Mouse (Mus musculus) heart, embryonic 12.5 days (tissue): ENCODE results near the gene Acbd6. TPM values are rescaled to one million over a fixed set of nuclear protein-coding genes. Genes with fewer than 3 reads are reported as not detected.
A peak's percentile ranks its signal among the peaks of the same experiment; 100 is the strongest.

Experiments
- ATAC-seq: fragments of 200-750 bp; cut with Nextera tagmentation; 2 replicates; pipeline ENCODE4 v1.8.0; 2017; ENCODE audit warnings: moderate TSS enrichment, moderate library complexity; ENCODE audit not compliant: insufficient number of reproducible peaks, low FRiP score
- H3K27ac ChIP-seq: fragments of 300-500 bp; sonication (generic); 2 replicates; pipeline ENCODE4 v1.5.1; 2016; ENCODE audit warnings: mild to moderate bottlenecking, moderate library complexity; ENCODE audit not compliant: poor library complexity, severe bottlenecking
- H3K27me3 ChIP-seq: fragments of 300-500 bp; sonication (generic); replicated peaks from 2 replicates; pipeline ENCODE4 v1.6.1; 2016; ENCODE audit warnings: mild to moderate bottlenecking, moderate library complexity
- H3K36me3 ChIP-seq: fragments of 300-500 bp; sonication (generic); 2 replicates; pipeline ENCODE4 v1.6.1; 2016; ENCODE audit warnings: mild to moderate bottlenecking, moderate library complexity
- H3K4me1 ChIP-seq: fragments of 300-500 bp; sonication (generic); replicated peaks from 2 replicates; pipeline ENCODE4 v1.6.1; 2016; ENCODE audit warnings: mild to moderate bottlenecking
- H3K4me2 ChIP-seq: fragments of 300-500 bp; sonication (generic); 2 replicates; pipeline ENCODE4 v1.6.1; 2016; ENCODE audit warnings: mild to moderate bottlenecking, moderate library complexity
- H3K4me3 ChIP-seq: fragments of 300-500 bp; sonication (generic); 2 replicates; pipeline ENCODE4 v1.5.1; 2016; ENCODE audit warnings: mild to moderate bottlenecking
- H3K9ac ChIP-seq: fragments of 300-500 bp; sonication (generic); 2 replicates; pipeline ENCODE4 v1.6.1; 2016; ENCODE audit warnings: mild to moderate bottlenecking, moderate library complexity
- H3K9me3 ChIP-seq: fragments of 300-500 bp; sonication (generic); replicated peaks from 2 replicates; pipeline ENCODE4 v1.6.1; 2016; ENCODE audit warnings: mild to moderate bottlenecking, moderate library complexity
- WGBS: fragments of 180-500 bp; shearing (Covaris S2); methylation state at CpG from one replicate; pipeline ENCODE4 v1.1.7; 2016; 5-methylcytosine and 5-hydroxymethylcytosine counted together
- polyA plus RNA-seq: library from polyadenylated mRNA; unstranded; fragments of >200 nt; fragmentation: Nextera tagmentation; extraction: Ambion mirVana; gene quantifications from 2 replicates; pipeline ENCODE4 v1.2.1, GENCODE M21; 2016

The Acbd6 gene
- polyA plus RNA-seq, 1 experiment from 2014 or later, result 71.7 TPM

DNA sequence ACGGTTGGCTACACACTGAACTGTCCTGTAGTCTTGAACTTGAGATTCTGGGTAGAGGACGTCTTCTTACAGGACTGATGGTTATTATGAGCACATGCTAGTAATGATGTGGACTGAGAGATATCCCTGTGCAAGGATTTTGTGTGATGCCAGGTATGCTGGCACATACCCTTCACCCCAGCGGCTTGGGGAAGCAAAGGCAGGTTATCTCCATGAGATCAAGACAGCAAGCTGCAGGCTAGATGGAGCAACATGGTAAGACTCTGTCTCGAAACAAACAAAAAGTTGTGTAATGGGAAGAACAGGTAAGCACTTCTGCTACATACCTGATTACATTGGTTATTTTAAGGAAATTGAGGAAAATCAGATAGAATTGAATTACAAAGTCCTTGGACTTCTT lies 2.1 kb downstream of the Acbd6 start:
- WGBS, result 82% methylated on average over 4 of the region's 4 CpGs
- no peak for ATAC-seq
- Histone ChIP-seq H3K9ac (no peak overlapping the region), H3K27ac (no peak overlapping the region), H3K27me3 (no peaks in the 10 kb centered on the region), H3K4me3 (no peak overlapping the region), H3K9me3 (no peaks in the 10 kb centered on the region), H3K36me3 (peaks cover 3% of the 10 kb centered on the region; the same call in 1 of the 2 replicates), H3K4me1 (peaks cover 14% of the 10 kb centered on the region), H3K4me2 (0 out of 2 replicates have a peak overlapping the region, but pooled peaks have one; percentile 16)

DNA sequence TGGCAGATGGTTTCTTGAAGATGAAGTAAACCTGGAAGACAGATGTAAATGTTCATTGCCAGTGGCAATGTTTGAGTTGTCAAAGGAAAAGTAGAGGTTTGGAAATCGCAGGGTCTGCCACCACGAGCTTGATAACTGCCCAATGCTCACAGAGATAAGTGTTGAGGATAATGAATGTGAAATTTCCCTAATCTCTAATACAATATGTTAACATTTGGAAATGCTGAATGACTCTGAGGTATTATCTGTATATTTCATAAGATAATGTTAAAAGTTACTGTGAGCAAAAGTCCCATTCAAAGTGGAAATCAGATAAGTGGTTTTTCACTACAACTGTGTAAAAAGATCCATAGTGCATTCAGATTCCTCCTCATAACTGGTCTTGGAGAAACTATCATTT lies 2.8 kb downstream of the Acbd6 start:
- Histone ChIP-seq H3K9ac (no peak overlapping the region), H3K27me3 (no peaks in the 10 kb centered on the region), H3K27ac (no peak overlapping the region), H3K36me3 (peaks cover 8% of the 10 kb centered on the region), H3K4me3 (no peak overlapping the region), H3K4me1 (peaks cover 14% of the 10 kb centered on the region), H3K9me3 (no peaks in the 10 kb centered on the region), H3K4me2 (no peak overlapping the region)
- no peak for ATAC-seq
- 73% methylated on average over 2 of the region's 2 CpGs for WGBS

DNA sequence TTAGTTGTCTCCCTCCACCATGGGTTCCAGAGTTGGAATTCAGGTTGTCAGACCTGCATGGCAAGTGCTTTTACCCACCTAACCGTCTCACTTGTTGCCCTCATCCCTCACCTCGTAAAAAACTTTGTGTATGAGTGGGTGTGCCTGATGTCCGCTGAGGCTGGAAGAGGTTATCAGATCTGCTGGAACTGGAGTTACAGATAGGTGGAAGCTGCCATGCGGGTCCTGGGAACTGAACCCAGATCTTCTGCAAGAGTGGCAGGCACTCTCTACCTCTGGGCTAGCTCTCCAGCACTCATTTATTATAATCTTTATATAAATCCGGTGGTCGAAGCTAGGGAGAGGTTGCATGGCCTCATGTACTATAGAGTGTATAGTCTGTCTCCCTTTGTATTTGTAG lies 4.3 kb downstream of the Acbd6 start:
- ATAC-seq, result no peak
- Histone ChIP-seq H3K36me3 (peaks cover 16% of the 10 kb centered on the region), H3K4me2 (no peak overlapping the region), H3K9me3 (no peaks in the 10 kb centered on the region), H3K27me3 (no peaks in the 10 kb centered on the region), H3K27ac (no peak overlapping the region), H3K4me1 (peaks cover 14% of the 10 kb centered on the region), H3K9ac (no peak overlapping the region), H3K4me3 (no peak overlapping the region)
- WGBS, result 61% methylated on average over 6 of the region's 6 CpGs

GRCm38 (mm10) chr1:155564741-155565140 lies 6.8 kb downstream of the Acbd6 start:
- H3K9me3 ChIP-seq, result peaks cover 5% of the 10 kb centered on the region
- no peak overlapping the region for H3K27ac ChIP-seq
- H3K9ac ChIP-seq, result no peak overlapping the region
- no peak overlapping the region for H3K4me2 ChIP-seq
- no peaks in the 10 kb centered on the region for H3K27me3 ChIP-seq
- WGBS, result 30% methylated on average over 3 of the region's 3 CpGs
- peaks cover 31% of the 10 kb centered on the region for H3K36me3 ChIP-seq
- H3K4me1 ChIP-seq, result peaks cover 4% of the 10 kb centered on the region
- no peak overlapping the region for H3K4me3 ChIP-seq
- no peak for ATAC-seq

GRCm38 (mm10) chr1:155568133-155568532 lies 10.2 kb downstream of the Acbd6 start:
- Histone ChIP-seq H3K36me3 (peaks cover 39% of the 10 kb centered on the region), H3K27me3 (no peaks in the 10 kb centered on the region)
- 93% methylated on average over 9 of the region's 9 CpGs for WGBS

GRCm38 (mm10) chr1:155569340-155569739 lies 11.4 kb downstream of the Acbd6 start:
- H3K9ac ChIP-seq, result no peak overlapping the region
- no peak for ATAC-seq
- WGBS, result 89% methylated on average over 4 of the region's 4 CpGs
- H3K4me1 ChIP-seq, result no peaks in the 10 kb centered on the region
- peaks cover 41% of the 10 kb centered on the region for H3K36me3 ChIP-seq
- H3K4me2 ChIP-seq, result no peak overlapping the region
- no peaks in the 10 kb centered on the region for H3K27me3 ChIP-seq
- peaks cover 5% of the 10 kb centered on the region for H3K9me3 ChIP-seq
- H3K27ac ChIP-seq, result no peak overlapping the region
- H3K4me3 ChIP-seq, result no peak overlapping the region

More at GRCm38 (mm10) chr1:155568133-155568532, 10.2 kb downstream of the Acbd6 start:
- no peak for ATAC-seq
- no peak overlapping the region for H3K4me2 ChIP-seq
- H3K9ac ChIP-seq, result no peak overlapping the region
- H3K27ac ChIP-seq, result no peak overlapping the region
- H3K4me1 ChIP-seq, result no peaks in the 10 kb centered on the region
- peaks cover 5% of the 10 kb centered on the region for H3K9me3 ChIP-seq
- no peak overlapping the region for H3K4me3 ChIP-seq

DNA sequence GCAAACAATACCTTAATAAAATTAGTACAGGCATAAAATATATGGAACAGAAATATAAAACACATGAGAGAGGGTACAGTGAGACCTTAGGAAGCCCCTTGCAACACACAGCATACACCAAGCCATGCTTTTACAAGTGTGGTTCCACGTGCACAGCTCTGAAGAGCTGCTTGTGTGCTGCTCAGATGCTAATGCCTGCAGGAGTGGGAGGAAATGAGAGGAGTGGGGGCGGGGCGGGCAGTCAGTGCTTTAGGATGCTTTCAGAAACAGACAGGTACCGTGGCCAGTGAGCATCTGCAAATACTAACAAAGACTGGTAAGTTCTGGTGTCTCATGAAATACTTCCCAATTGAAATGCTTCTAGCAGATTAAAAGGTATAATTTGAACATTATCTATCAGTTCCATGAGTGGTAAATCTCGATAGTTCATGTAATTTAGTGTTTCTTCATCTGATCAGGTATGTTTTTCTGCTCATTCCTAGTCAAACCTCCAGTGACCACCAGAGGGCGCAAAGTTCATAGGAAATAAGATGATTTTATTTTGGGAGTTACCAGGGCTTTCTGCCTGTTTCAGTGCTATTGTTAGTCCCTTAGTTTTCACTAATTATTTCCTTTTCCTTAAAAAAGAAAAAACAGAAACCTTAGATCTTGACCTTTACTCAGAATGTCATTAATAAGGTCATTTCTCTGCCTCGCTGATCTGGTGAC lies 17.2 kb downstream of the Acbd6 start:
- Histone ChIP-seq H3K9me3 (no peaks in the 10 kb centered on the region), H3K27me3 (no peaks in the 10 kb centered on the region), H3K4me1 (no peaks in the 10 kb centered on the region), H3K36me3 (peaks cover 10% of the 10 kb centered on the region), H3K9ac (no peak overlapping the region), H3K4me2 (no peak overlapping the region), H3K4me3 (no peak overlapping the region), H3K27ac (no peak overlapping the region)
- WGBS, result 30% methylated on average over 7 of the region's 7 CpGs
- ATAC-seq, result no peak

GRCm38 (mm10) chr1:155576432-155576831 lies 18.5 kb downstream of the Acbd6 start:
- ATAC-seq, result no peak
- H3K9ac ChIP-seq, result no peak overlapping the region
- H3K4me3 ChIP-seq, result no peak overlapping the region
- no peaks in the 10 kb centered on the region for H3K27me3 ChIP-seq
- 37% methylated on average over 2 of the region's 2 CpGs for WGBS
- H3K4me1 ChIP-seq, result no peaks in the 10 kb centered on the region
- H3K4me2 ChIP-seq, result no peak overlapping the region
- peaks cover 10% of the 10 kb centered on the region for H3K36me3 ChIP-seq
- H3K9me3 ChIP-seq, result no peaks in the 10 kb centered on the region
- H3K27ac ChIP-seq, result no peak overlapping the region

GRCm38 (mm10) chr1:155577316-155577715 lies 19.4 kb downstream of the Acbd6 start:
- H3K4me3 ChIP-seq, result no peak overlapping the region
- no peak for ATAC-seq
- no peaks in the 10 kb centered on the region for H3K27me3 ChIP-seq
- WGBS, result 68% methylated on average over 2 of the region's 2 CpGs
- H3K27ac ChIP-seq, result no peak overlapping the region
- H3K4me2 ChIP-seq, result no peak overlapping the region
- no peaks in the 10 kb centered on the region for H3K4me1 ChIP-seq
- peaks cover 8% of the 10 kb centered on the region for H3K36me3 ChIP-seq
- H3K9ac ChIP-seq, result no peak overlapping the region
- H3K9me3 ChIP-seq, result no peaks in the 10 kb centered on the region

DNA sequence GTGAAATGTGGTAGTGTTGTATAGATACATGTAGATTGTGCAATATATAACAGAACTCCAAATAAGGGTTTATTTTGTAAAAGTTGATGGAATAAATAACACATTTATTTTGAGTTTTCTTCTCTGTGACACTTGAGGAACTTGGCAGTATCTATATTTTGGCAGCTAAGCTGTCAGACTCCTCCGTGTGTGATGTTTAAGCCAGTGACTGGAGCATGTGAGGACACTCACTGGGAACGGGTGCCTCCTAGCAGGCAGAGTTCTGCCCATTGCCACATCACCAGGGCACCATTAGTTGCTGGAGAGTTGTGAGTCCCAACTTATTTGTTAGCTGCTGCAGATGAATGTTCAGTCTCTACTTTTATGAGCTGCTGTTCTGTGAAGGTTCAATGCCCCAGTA lies 30.0 kb downstream of the Acbd6 start:
- Histone ChIP-seq H3K36me3 (0 out of 2 replicates have a peak, but pooled peaks cover 3% of the 10 kb centered on the region), H3K9ac (no peak overlapping the region), H3K4me3 (no peak overlapping the region), H3K9me3 (no peaks in the 10 kb centered on the region), H3K4me1 (0 out of 2 replicates have a peak, but pooled peaks cover 4% of the 10 kb centered on the region), H3K4me2 (no peak overlapping the region), H3K27me3 (no peaks in the 10 kb centered on the region), H3K27ac (no peak overlapping the region)
- ATAC-seq, result no peak
- 72% methylated on average over 2 of the region's 2 CpGs for WGBS

- Histone ChIP-seq H3K4me1 (no peaks in the 10 kb centered on the region), H3K9me3 (no peaks in the 10 kb centered on the region), H3K9ac (no peak overlapping the region), H3K4me3 (no peak overlapping the region), H3K36me3 (no peaks in the 10 kb centered on the region), H3K4me2 (no peak overlapping the region), H3K27me3 (no peaks in the 10 kb centered on the region), H3K27ac (no peak overlapping the region)
- no peak for ATAC-seq
- WGBS, result 48% methylated on average over 1 of the region's 1 CpGs
Measured at GRCm38 (mm10) chr1:155594141-155594540, 36.2 kb downstream of the Acbd6 start.

- no peak for ATAC-seq
- Histone ChIP-seq H3K9ac (no peak overlapping the region), H3K4me2 (no peak overlapping the region), H3K36me3 (no peaks in the 10 kb centered on the region), H3K4me3 (no peak overlapping the region), H3K27ac (no peak overlapping the region), H3K27me3 (no peaks in the 10 kb centered on the region), H3K4me1 (no peaks in the 10 kb centered on the region), H3K9me3 (no peaks in the 10 kb centered on the region)
- 88% methylated on average over 3 of the region's 3 CpGs for WGBS
Measured at GRCm38 (mm10) chr1:155596576-155596975, 38.7 kb downstream of the Acbd6 start.
